Mouse (Mus musculus) forebrain, embryonic 16.5 days (tissue): Measurements from ENCODE around the gene Actl11. TPM values are rescaled to one million over a fixed set of nuclear protein-coding genes. Genes with fewer than 3 reads are reported as not detected.

ENCODE experiments used
- ATAC-seq: fragments of 200-750 bp; cut with Nextera tagmentation; 2 replicates; pipeline ENCODE4 v1.8.0; 2017; ENCODE audit warnings: mild to moderate bottlenecking, moderate library complexity
- H3K27ac ChIP-seq: fragments of 300-500 bp; sonication (generic); 2 replicates; pipeline ENCODE4 v1.5.1; 2014; ENCODE audit warnings: low read length, control low read depth
- H3K27me3 ChIP-seq: fragments of 300-500 bp; sonication (generic); replicated peaks from 2 replicates; pipeline ENCODE4 v1.6.1; 2014; ENCODE audit warnings: low read length; ENCODE audit not compliant: control insufficient read depth, insufficient read depth
- H3K36me3 ChIP-seq: fragments of 300-500 bp; sonication (generic); 2 replicates; pipeline ENCODE4 v1.6.1; 2014; ENCODE audit not compliant: control insufficient read depth, insufficient read depth
- H3K4me1 ChIP-seq: fragments of 300-500 bp; sonication (generic); replicated peaks from 2 replicates; pipeline ENCODE4 v1.6.1; 2014; ENCODE audit warnings: low read length; ENCODE audit not compliant: control insufficient read depth, insufficient read depth
- H3K4me2 ChIP-seq: fragments of 300-500 bp; sonication (generic); 2 replicates; pipeline ENCODE4 v1.6.1; 2014; ENCODE audit warnings: mild to moderate bottlenecking, low read length, control low read depth
- H3K4me3 ChIP-seq: fragments of 300-500 bp; sonication (generic); replicated peaks from 2 replicates; pipeline ENCODE4 v1.5.1; 2014; ENCODE audit warnings: mild to moderate bottlenecking, low read length, control low read depth
- H3K9ac ChIP-seq: fragments of 300-500 bp; sonication (generic); replicated peaks from 2 replicates; pipeline ENCODE4 v1.6.1; 2014; ENCODE audit warnings: low read depth, low read length, control low read depth
- H3K9me3 ChIP-seq: fragments of 300-500 bp; sonication (generic); 2 replicates; pipeline ENCODE4 v1.6.1; 2016; ENCODE audit warnings: low read length; ENCODE audit not compliant: control insufficient read depth
- WGBS: fragments of 180-500 bp; shearing (Covaris S2); extraction: QIAGEN DNeasy Blood & Tissue Kit; methylation state at CpG from one replicate; pipeline ENCODE4 v1.1.7; 2014; 5-methylcytosine and 5-hydroxymethylcytosine counted together
- polyA plus RNA-seq: library from polyadenylated mRNA; unstranded; fragments of >200 nt; fragmentation: Nextera tagmentation; extraction: Ambion mirVana; gene quantifications from 2 replicates; pipeline ENCODE4 v1.2.1, GENCODE M21; 2015

Gene Actl11
- polyA plus RNA-seq, 1 experiment from 2014 or later, result not detected

DNA sequence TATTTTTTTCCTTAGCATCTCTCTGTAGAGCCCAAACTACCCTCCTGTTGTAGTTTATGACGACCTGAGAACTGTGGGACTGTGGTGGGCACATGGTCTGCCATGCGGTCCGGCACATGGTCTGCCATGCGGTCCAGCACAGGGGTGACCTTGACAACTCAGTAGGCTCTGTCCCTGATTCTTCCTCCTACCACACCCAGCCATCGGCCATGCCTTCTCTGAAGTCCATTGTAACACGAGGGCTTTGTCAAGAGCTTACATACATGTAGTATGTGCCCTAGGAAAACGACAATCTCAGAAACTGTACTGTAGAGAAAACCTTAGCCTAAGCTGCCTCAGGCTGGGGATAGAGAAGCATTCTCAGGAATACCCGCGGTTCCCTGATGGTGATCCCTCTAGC lies 36.4 kb downstream of the Actl11 start:
- no peak overlapping the region for H3K4me3 ChIP-seq
- H3K4me1 ChIP-seq, result peaks cover 13% of the 10 kb centered on the region
- no peaks in the 10 kb centered on the region for H3K27me3 ChIP-seq
- H3K36me3 ChIP-seq, result no peaks in the 10 kb centered on the region
- H3K27ac ChIP-seq, result no peak overlapping the region
- H3K9me3 ChIP-seq, result no peaks in the 10 kb centered on the region
- no peak for ATAC-seq
- H3K9ac ChIP-seq, result no peak overlapping the region
- WGBS, result 95% methylated on average over 9 of the region's 9 CpGs
- H3K4me2 ChIP-seq, result no peak overlapping the region

DNA sequence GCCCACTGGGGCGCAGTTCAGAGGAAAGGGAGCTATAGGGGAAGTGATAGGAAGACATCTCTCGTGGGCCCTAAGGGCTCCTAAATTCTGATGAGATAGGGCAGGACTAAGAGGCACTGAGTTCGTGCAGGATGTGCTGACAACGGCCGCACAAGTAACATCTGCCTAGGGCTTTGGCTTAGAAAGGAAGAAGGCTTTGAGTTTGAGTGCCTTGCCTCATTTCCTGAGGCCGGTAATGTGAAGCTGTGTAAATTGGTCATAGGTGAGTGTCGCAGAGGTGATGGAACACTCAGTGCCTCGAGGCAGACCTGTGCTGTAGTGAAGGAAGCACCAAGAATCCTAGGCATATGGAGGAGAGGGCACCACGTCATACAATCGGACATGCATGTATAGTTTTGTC lies 38.4 kb downstream of the Actl11 start:
- WGBS, result 92% methylated on average over 10 of the region's 10 CpGs
- no peaks in the 10 kb centered on the region for H3K9me3 ChIP-seq
- no peak for ATAC-seq
- H3K4me1 ChIP-seq, result peaks cover 4% of the 10 kb centered on the region
- H3K36me3 ChIP-seq, result no peaks in the 10 kb centered on the region; the same call in 1 of the 2 replicates
- no peaks in the 10 kb centered on the region for H3K27me3 ChIP-seq
- no peak overlapping the region for H3K4me2 ChIP-seq
- no peak overlapping the region for H3K9ac ChIP-seq
- no peak overlapping the region for H3K27ac ChIP-seq
- no peak overlapping the region for H3K4me3 ChIP-seq

DNA sequence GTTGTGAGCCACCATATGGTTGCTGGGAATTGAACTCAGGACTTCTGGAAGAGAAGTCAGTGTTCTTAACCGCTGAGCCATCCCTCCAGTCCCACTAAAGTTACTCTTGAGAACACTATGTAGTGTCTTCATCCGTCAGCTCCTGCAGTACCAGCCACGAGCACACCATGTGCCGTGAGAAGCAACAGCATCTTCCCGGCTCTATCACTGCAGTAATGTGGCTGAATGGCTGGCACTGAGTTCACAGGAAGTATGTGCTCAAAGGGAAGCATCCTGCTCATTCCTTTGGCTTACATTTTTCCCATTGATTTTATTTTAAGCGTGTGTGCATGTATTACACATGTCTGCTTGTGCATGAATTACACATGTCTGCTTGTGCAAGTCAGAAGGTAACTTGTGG lies 39.2 kb downstream of the Actl11 start:
- no peak for ATAC-seq
- Histone ChIP-seq H3K4me3 (no peak overlapping the region), H3K9ac (no peak overlapping the region), H3K27ac (no peak overlapping the region), H3K4me2 (no peak overlapping the region), H3K4me1 (no peaks in the 10 kb centered on the region), H3K27me3 (no peaks in the 10 kb centered on the region), H3K9me3 (no peaks in the 10 kb centered on the region), H3K36me3 (no peaks in the 10 kb centered on the region; the same call in 1 of the 2 replicates)
- 89% methylated on average over 6 of the region's 6 CpGs for WGBS

- Histone ChIP-seq H3K27ac (no peak overlapping the region), H3K4me1 (no peaks in the 10 kb centered on the region), H3K27me3 (no peaks in the 10 kb centered on the region), H3K9me3 (no peaks in the 10 kb centered on the region), H3K9ac (no peak overlapping the region), H3K4me2 (no peak overlapping the region), H3K4me3 (no peak overlapping the region), H3K36me3 (no peaks in the 10 kb centered on the region; the same call in 1 of the 2 replicates)
- WGBS, result 91% methylated on average over 7 of the region's 7 CpGs
- no peak for ATAC-seq
These were observed 40.3 kb downstream of the Actl11 start for GRCm38 (mm10) chr9:107968531-107968930.

- Histone ChIP-seq H3K4me2 (no peak overlapping the region), H3K27me3 (no peaks in the 10 kb centered on the region), H3K36me3 (no peaks in the 10 kb centered on the region; the same call in 1 of the 2 replicates), H3K4me3 (no peak overlapping the region), H3K4me1 (no peaks in the 10 kb centered on the region), H3K27ac (no peak overlapping the region), H3K9ac (no peak overlapping the region), H3K9me3 (no peaks in the 10 kb centered on the region)
- ATAC-seq, result no peak
- 85% methylated on average over 5 of the region's 5 CpGs for WGBS
These were observed 42.0 kb downstream of the Actl11 start for GRCm38 (mm10) chr9:107970311-107970710.

GRCm38 (mm10) chr9:107971690-107972541 lies 43.6 kb downstream of the Actl11 start:
- H3K4me1 ChIP-seq, result no peaks in the 10 kb centered on the region
- 82% methylated on average over 8 of the region's 8 CpGs for WGBS
- H3K9me3 ChIP-seq, result no peaks in the 10 kb centered on the region
- H3K27ac ChIP-seq, result no peak overlapping the region
- no peak for ATAC-seq
- H3K4me3 ChIP-seq, result no peak overlapping the region
- H3K36me3 ChIP-seq, result no peaks in the 10 kb centered on the region; the same call in 1 of the 2 replicates
- H3K9ac ChIP-seq, result no peak overlapping the region
- H3K4me2 ChIP-seq, result no peak overlapping the region
- H3K27me3 ChIP-seq, result no peaks in the 10 kb centered on the region

- Histone ChIP-seq H3K9me3 (no peaks in the 10 kb centered on the region), H3K9ac (no peak overlapping the region), H3K27me3 (no peaks in the 10 kb centered on the region), H3K27ac (no peak overlapping the region), H3K4me1 (no peaks in the 10 kb centered on the region), H3K36me3 (no peaks in the 10 kb centered on the region; the same call in 1 of the 2 replicates), H3K4me2 (no peak overlapping the region), H3K4me3 (no peak overlapping the region)
- ATAC-seq, result no peak
- 88% methylated on average over 10 of the region's 10 CpGs for WGBS
These were observed 46.4 kb downstream of the Actl11 start for GRCm38 (mm10) chr9:107974491-107975171.

GRCm38 (mm10) chr9:107975399-107976386 lies 47.4 kb downstream of the Actl11 start, which contains the start of gene Uba7:
Gene Uba7 (plus strand): TSS chr9:107975505.
- no peak for ATAC-seq
- no peak within 1 kb of the TSS for H3K4me2 ChIP-seq
- no peak within 1 kb of the TSS for H3K9ac ChIP-seq
- no peaks in the 10 kb centered on the region for H3K4me1 ChIP-seq
- H3K27me3 ChIP-seq, result no peaks in the 10 kb centered on the region
- no peaks in the 10 kb centered on the region for H3K9me3 ChIP-seq
- H3K4me3 ChIP-seq, result no peak within 1 kb of the TSS
- WGBS, result 75% methylated on average over 12 of the region's 12 CpGs
- H3K27ac ChIP-seq, result no peak within 1 kb of the TSS
- no peaks in the 10 kb centered on the region; the same call in 1 of the 2 replicates for H3K36me3 ChIP-seq
